ENCODE assay signal across 15 mouse cellular contexts in genomic region chr3:149083391-149083790, GRCm38 (mm10).
A peak's percentile ranks its signal among the peaks of the same experiment; 100 is the strongest.
DNase-seq lines count a peak whose midpoint lies in the region; ATAC-seq lines count a peak whose summit lies in the region.
"Had no signal": no experiment of that assay in that cellular context is flagged by ENCODE, and none has a peak within 500 bp of the region (broad histone marks: within the 10 kb centered on the region; RNA-seq: fewer than 3 reads in every experiment).

No protein-coding gene starts in this region.

- peaks cover 27% of the 10 kb centered on the region for H3K4me1 ChIP-seq in heart, embryonic 12.5 days (replicated peaks)
- peaks cover 25% of the 10 kb centered on the region for H3K4me1 ChIP-seq in liver, embryonic 15.5 days (replicated peaks)
- H3K4me1 ChIP-seq in midbrain, embryonic 10.5 days: peaks cover 18% of the 10 kb centered on the region

- ATAC-seq in heart, embryonic 12.5 days (ENCODE audit: insufficient number of reproducible peaks, low FRiP score): no peak
- peak; percentile 50; the same call in 1 of the 2 replicates for ATAC-seq in liver, embryonic 15.5 days (ENCODE audit: insufficient read depth)
- ATAC-seq: hindbrain, postnatal 0 days had no signal

- no peak overlapping the region for H3K4me3 ChIP-seq in heart, embryonic 12.5 days
- H3K4me3 ChIP-seq in liver, embryonic 15.5 days (replicated peaks): no peak overlapping the region
- no peak overlapping the region for H3K4me3 ChIP-seq in midbrain, embryonic 10.5 days
- H3K4me3 ChIP-seq: erythroblast, embryonic 14.5 days; heart, adult 2 months; limb, embryonic 15.5 days had no signal

- H3K27ac ChIP-seq in heart, embryonic 12.5 days (ENCODE audit: poor library complexity, severe bottlenecking): no peak overlapping the region
- peak overlapping the region; percentile 53; the same call in 1 of the 2 replicates for H3K27ac ChIP-seq in liver, embryonic 15.5 days (replicated peaks)
- no peak overlapping the region for H3K27ac ChIP-seq in midbrain, embryonic 10.5 days (replicated peaks)
- H3K27ac ChIP-seq: heart, adult 2 months; hindbrain, postnatal 0 days; limb, embryonic 15.5 days had no signal

- no peaks in the 10 kb centered on the region for H3K9me3 ChIP-seq in heart, embryonic 12.5 days (replicated peaks)
- no peaks in the 10 kb centered on the region for H3K9me3 ChIP-seq in liver, embryonic 15.5 days (replicated peaks)
- no peaks in the 10 kb centered on the region for H3K9me3 ChIP-seq in midbrain, embryonic 10.5 days (replicated peaks)
- H3K9me3 ChIP-seq: limb, embryonic 15.5 days had no signal

- DNase-seq in heart, postnatal 4 days: no peak
- DNase-seq in gonadal fat pad, adult 2 months (ENCODE audit: low read depth): peak; percentile 95
- DNase-seq in naive thymus-derived CD4-positive, alpha-beta T cell, adult 2 months (ENCODE audit: low read depth): peak; percentile 4
- no peak for DNase-seq in cerebellum, postnatal 4 days (ENCODE audit: low spot score in 2 of 2)
- no peak for DNase-seq in ovary, adult 18-20 months (ENCODE audit: low spot score)
- no peak for DNase-seq in midbrain, embryonic 10.5 days (ENCODE audit: low spot score)
- DNase-seq: cerebellum, adult 8-10 months; heart, adult 2 months; right cerebral cortex, postnatal 4 days; thymus, adult 2 months had no signal

- H3K36me3 ChIP-seq in heart, embryonic 12.5 days: no peaks in the 10 kb centered on the region
- H3K36me3 ChIP-seq in liver, embryonic 15.5 days (replicated peaks): no peaks in the 10 kb centered on the region
- no peaks in the 10 kb centered on the region for H3K36me3 ChIP-seq in midbrain, embryonic 10.5 days
- H3K36me3 ChIP-seq: limb, embryonic 15.5 days had no signal

- H3K4me2 ChIP-seq in heart, embryonic 12.5 days: peak overlapping the region; percentile 40; the same call in 1 of the 2 replicates
- peak overlapping the region; percentile 40 for H3K4me2 ChIP-seq in liver, embryonic 15.5 days
- H3K4me2 ChIP-seq: limb, embryonic 15.5 days had no signal

- WGBS in heart, embryonic 12.5 days: 31% methylated on average over 11 of the region's 11 CpGs
- WGBS in liver, embryonic 15.5 days (ENCODE audit: insufficient replicate concordance): 39% methylated on average over 11 of the region's 11 CpGs
- WGBS in midbrain, embryonic 10.5 days: 73% methylated on average over 11 of the region's 11 CpGs

- no peak overlapping the region for H3K9ac ChIP-seq in heart, embryonic 12.5 days
- no peak overlapping the region for H3K9ac ChIP-seq in liver, embryonic 15.5 days
- H3K9ac ChIP-seq: limb, embryonic 15.5 days had no signal

- no peaks in the 10 kb centered on the region for H3K27me3 ChIP-seq in heart, embryonic 12.5 days (replicated peaks)
- H3K27me3 ChIP-seq in liver, embryonic 15.5 days: no peaks in the 10 kb centered on the region
- peaks cover 22% of the 10 kb centered on the region for H3K27me3 ChIP-seq in midbrain, embryonic 10.5 days (ENCODE audit: low read depth, poor library complexity, severe bottlenecking)
- H3K27me3 ChIP-seq: limb, embryonic 15.5 days had no signal

Comparison
In these comparisons a context has a peak if more than half of its experiments do, and no peak if none do; other contexts are left out.
1. DNase-seq: peak in gonadal fat pad, adult 2 months (single experiment) and naive thymus-derived CD4-positive, alpha-beta T cell, adult 2 months (single experiment); none in heart, postnatal 4 days (single experiment), cerebellum, postnatal 4 days (0 of 2), ovary, adult 18-20 months (single experiment) and midbrain, embryonic 10.5 days (single experiment).